Mouse (Mus musculus) adrenal gland, postnatal 25 days (tissue): ENCODE measurements around the gene Ttll8. TPM values are rescaled to one million over a fixed set of nuclear protein-coding genes. Genes with fewer than 3 reads are reported as not detected.
A peak's percentile ranks its signal among the peaks of the same experiment; 100 is the strongest.

ENCODE experiments used
- DNase-seq: peaks from one replicate; pipeline ENCODE4 v3.0.0; 2021; ENCODE audit warnings: mixed read lengths
- total RNA-seq: library from RNA; stranded (reverse); gene quantifications from 2 replicates; pipeline ENCODE4 v1.2.3, GENCODE M21; 2021

Ttll8 gene
- total RNA-seq, 1 experiment from 2014 or later: not detected

DNA sequence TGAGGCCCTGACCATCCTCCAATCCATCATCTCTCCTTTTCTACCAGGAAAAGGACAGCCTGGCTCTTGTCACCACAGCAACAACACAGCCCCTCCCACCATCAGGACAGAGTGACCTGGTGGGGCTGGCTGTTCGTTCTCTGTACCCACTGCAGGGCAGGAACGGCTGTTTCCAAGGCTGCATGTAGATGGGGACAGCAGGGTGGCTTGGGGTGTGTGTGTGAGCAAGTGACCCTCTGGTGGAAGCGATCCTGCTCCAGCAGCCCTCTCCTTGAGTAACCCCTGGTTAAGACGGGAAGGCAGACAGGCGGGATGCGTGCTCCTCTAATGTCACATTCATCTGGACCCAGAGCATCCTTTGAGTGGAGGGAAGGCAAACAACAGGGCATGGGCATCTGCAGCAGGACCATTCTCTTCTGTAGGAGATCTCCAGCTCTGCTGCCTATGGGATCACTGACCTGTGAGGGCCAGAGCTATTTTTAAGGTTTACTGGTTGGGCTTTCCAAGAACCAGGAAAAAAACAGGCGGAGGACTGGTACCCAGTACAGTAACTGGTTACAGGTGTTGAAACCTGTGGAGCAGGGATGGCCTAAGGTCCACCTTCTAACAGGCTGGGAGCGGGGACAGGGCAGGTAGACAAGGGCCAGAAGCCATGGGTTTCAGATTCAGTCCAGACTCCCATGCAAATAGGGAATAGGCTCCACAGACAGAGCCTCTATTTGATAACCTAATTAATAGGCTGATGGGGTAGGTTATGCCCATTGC is 94.8 kb downstream of the Ttll8 start:
- no peak for DNase-seq

DNA sequence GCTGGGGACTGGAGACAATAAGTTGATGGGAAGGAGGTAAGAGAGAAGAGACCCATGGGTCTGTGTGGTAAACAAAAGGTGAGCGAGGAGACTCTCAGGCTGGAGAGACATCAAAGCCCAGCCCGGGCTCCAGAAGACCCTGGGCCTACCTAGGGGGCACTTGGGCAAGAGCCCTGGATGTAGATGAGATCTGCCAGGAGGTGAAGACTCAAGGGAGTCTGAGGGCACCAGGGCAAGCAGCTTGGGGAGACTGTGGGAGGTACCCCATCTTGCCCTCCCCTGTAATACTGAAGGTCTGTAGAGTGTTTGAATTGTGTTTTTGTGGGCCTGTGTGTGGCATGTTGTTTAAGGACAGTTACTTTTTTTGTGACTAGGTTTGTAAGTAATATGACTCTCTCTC is 95.5 kb downstream of the Ttll8 start:
- no peak for DNase-seq

DNA sequence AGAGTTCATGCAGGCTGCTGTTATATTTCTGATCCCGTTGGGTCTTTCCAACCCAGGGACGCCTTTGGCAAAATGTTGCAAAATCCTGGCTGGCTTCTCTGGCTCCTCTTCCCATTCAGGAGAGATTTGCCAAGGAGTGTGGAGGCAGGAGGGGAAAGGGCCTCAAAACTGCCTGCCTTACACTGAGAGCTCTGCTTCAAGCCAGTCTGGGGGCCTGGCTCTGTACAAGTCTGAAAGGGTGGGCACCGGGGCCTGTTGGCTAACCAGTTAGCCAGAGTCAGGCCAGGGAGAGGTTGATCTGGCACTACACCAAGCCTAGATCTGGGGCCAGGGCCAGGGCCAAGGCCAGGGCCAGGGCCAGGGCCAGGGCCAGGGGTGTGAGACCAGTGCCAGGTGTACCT is 96.1 kb downstream of the Ttll8 start:
- peak; percentile 40 for DNase-seq

DNA sequence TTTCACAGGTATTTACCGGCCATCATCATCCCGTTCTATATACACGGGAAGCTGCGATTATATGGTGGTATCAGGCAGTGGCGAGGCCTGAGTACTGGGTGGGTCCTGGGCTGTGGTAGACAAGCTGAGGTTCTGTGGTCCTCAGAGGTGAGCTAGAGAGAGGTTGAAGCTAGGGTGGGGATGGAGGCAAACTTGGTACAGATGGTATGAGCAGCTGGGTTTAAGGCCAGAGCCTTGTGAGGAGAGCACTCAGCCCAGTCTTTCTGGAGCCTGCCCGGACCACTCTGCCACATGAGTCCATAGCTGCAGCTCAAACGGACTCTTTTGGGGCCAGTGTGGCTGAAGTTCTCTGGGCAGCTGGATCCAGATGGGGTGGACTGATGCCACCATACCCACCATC is 96.9 kb downstream of the Ttll8 start:
- no peak for DNase-seq

DNA sequence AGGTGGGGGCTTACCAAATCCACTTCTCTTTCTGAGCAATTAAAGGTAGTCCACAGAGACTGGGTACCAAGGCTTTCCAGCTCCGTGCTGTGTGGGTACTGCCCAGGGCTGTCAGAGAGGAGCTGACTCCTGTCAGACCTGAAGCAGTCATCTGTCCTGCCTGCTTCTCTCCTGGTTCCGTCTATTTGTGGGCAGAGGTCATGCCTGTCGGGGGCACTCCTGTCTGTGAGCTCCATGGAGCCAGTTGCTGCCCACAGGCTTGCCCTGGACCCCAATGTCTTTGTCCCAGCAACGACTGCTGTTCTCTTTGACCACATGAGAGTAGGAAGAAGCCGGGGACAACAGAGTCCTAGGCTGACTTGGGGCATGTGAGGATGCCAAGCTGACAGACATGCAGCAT is 97.6 kb downstream of the Ttll8 start:
- DNase-seq: no peak

DNA sequence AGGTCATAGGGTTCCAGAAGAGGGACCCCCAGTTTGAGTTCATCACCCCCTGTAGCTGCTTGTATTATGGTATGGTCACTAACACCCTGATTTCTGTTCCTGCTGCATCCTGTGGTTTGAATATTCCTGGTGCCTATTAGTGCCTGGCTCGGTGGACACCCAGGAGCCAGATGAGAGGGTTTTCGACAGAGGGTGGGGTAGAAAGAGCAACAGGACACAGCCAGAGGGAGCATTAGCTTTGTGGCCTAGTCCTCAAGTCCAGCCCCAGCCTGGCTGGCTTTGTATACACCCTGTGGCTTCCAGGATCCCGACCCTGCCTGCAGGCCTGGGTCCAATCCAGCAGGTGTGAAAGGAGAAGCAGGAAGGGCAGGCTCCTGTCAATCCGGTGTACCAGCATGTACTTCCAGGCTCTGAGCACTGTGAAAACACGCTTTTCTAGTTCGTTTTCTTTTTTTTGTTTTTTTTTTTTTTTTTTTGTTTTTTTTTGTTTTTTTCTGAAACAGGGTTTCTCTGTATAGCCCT is 98.3 kb downstream of the Ttll8 start:
- DNase-seq: no peak

DNA sequence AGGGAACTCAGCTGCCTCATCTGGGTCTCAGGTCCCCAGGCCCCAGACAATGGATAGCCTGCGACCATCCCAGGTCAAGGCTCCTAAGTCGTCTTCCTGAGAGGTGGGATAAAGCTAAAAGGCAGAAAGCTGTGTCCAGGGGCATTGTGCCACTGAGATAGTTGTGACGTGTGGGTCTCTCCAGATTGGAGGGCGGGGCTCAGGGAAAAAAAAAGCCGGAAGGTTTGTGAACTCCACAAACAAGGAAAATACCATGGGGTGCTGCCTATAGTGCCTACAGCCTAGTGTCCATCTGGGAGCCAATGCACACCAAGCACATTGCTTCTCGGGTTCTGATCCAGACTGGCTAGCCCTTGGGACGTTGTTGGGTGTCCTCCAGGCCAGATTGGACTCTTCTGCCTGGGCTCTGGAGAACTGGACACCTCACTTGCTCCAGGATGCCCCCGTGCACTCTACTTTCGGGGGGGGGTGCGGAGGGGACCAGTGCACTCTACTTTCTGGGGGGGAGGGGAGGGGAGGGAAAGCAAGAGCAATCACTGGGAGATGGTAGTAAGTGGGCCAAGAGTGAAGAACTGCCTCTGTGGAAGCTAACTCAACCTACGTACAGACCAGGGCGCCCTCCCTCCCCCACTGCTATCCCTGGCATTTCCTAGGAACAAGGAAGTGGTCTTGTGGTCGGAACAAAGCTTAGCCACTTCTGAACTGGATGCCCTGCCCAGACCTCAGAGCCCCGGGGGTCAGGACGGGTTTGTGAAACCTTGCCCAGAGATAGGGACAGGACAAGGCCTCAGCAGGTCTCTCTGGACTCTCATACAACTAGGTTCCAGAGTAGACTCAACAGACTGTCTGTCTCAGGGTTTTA is 99.0 kb downstream of the Ttll8 start:
- no peak for DNase-seq

DNA sequence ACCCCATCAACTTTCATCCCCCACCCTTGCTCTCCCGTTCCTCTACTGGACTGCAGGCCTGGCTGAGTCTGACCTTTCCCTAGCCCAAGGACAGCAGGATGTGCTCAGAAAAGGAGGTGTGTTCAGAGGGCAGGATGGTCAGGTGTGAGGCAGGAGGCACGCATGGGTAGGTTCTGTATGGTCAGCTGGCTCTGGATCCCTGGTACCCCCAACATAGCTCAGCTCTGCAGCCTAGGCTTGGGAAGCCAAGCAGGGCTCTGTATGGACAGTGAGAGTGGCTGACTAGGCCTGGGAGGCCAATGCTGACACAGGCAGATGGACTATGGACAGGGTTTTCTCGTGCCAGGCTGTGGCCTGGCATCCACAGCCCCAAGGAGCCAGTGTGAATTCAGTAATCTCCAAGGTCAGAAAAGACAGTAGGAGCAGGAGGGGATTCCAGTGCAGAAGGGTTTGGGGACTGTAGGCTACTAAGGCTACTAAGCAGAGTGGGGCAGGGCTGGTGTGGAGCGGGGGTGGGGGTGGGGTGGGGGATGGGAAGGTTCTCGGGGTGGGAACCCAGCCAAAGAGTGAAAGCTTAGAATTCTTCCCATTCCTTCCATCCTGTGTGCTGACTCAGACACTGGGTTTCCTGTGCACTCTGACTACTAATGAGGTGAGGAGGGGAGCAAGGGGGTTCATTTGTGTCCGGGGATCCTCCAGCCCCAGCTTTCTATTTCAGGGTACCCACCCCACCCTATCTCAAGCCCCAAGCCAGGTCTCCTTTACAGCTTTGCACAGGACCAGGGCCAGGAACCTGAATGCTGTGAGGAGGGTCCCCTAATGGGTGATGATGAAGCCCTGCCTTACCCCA is 99.9 kb downstream of the Ttll8 start:
- DNase-seq: no peak

DNA sequence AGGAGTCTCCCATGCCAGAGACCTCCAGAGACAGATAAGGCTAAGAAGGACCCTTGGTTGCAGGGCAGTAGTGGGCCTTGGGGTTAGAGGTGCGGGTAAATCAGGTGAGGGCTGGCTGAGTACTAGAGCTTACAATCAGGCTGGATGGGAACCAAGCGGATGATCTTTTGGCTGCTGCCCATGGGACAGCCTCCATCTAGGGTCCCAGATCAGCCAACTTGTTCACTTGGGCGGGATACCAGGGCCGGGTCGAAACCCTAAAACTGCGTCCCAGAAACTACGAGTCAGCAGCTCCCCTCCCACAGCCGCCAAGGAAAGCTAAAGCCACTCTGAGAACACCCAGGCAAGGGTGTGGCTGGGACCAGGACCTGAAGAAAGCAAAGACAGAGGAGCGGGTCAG is 101.1 kb downstream of the Ttll8 start:
- DNase-seq: no peak

DNA sequence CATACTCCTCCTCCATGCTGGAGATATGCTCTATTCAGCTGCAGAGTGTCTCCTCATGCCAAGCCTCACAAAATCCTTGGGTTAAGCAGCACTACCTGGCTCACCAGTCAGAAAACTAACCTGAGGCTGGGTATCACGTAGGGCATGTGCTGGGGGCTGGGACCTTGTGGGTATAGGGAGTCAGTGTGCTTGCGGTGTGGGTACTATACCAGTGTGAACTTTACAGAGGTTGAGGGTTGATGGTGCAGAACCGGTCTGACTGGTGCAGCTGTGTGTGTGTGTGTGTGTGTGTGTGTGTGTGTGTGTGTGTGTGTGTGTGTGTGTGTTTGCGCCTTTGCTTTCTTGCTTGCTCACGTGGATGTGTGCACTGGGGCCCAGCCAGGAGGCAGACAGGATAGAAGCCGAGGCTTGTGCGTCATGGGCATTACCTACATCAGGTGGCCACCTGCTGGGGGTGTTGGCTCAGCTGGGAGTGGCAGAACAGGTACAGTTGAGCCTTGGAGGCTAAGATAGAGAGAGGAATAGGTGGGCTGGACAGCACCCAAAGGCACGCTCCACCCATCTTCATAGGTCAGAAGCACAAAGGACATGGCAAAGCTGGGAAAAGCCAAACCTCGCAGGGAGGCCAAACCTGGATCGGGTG is 102.6 kb downstream of the Ttll8 start:
- DNase-seq: no peak

DNA sequence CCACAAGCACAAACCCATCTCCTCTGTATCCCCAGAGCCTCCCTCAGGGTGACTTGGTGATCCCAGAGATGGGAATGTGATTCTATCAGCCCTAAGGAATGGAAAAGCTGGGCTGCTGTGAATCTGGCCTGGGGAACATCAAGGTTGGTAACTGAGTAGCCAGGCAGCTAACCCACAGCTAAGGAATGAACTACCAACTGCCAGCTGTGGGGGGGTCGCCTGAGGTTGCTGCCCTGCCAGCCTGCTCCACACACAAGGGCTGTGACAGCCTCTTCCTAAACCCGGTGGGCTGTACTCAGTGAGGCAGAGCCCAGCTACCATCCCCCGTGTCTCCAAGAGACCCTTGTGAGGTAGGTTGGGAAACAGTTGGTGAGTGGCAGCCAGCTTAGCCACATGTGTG is 103.1 kb downstream of the Ttll8 start:
- DNase-seq: no peak

DNA sequence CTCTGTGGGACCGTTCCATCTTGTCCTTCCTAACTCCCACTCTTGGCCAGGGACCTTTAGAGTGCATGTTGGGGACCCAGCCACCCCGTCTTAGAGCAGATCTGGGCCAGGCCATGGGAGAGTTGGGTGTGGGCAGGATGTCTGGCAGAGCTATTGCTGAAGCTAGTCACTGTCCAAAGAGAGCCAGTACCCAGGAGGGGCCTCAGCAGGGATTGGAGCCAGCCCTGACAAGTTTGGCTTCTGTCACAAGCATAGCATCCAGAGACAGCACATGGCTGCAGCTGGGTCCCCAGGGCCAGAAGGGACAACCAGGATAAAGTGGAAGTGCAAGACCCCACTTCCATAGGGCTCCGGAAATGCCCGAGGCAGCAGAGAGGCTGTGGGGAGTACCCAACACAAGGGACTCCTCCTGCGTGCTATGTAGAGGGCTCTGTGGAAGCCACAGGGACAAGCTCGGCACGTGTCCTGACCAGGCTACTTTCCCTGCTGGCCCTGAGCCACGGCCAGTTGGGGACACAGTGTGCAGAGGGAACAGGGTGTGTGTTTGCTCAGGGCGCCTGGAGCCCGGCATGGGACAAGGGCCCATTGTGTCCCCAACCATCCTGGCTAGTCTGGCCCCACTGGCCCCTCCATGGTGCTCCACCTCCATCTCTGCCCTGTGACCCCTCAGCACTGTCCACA is 103.9 kb downstream of the Ttll8 start:
- peak; percentile 76 for DNase-seq

DNA sequence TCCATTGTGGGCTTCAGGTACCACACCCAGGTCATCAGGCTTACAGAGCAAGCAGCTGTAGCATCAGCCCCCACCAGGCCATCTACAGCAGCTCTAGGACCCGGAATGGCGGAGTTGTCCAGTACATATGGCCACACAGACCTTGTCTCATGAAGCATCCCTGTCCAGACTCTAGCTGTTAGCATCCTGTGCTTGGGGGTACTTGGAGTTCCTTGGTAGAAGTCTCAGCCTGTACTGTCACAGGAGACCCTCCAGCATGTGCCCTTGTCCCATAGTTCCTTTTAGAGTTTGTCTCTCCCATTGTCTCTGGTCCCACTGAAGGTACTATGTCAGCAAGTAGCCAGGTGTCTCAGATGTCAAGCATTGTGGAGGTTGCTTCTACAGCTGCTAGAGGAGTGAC is 104.6 kb downstream of the Ttll8 start:
- DNase-seq: no peak

DNA sequence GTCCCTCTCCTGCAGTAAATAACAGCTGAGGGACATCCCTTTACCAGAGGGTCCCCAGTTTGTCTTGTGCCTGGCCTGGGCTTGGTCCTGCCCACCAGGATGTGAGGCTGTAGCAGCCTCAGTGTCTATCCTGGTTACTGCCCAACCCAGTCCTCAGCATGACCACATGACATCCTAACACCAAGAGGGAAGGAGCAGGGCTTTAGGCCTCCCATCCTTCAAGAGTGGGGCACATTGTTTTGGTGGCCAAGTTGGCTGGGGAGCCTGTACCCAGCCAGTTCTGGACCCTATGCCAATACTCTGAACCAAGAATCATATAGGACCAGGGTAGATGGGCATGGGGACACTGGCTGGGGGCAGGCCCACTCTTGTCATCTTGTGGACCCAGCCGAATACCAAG is 105.6 kb downstream of the Ttll8 start:
- DNase-seq: no peak

DNA sequence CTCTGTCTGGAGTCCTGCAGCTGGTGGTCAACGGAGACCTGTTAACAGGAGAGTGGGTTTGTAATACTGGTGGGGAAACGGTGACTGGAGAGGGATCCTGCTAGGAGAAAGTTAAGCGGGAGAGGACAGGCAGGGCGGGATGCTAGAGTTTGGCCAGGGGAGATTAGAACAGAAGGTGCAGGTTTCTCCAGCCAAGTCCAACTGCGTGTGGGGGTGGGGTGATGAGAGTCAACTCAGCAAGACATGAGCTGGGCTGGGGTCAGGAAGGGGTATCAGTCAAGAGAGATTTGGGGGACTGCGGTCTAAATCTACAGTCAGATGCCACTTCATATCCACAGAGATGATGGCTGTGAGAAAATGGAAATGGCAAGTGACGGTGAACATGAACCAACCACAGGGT is 109.3 kb downstream of the Ttll8 start:
- DNase-seq: no peak

DNA sequence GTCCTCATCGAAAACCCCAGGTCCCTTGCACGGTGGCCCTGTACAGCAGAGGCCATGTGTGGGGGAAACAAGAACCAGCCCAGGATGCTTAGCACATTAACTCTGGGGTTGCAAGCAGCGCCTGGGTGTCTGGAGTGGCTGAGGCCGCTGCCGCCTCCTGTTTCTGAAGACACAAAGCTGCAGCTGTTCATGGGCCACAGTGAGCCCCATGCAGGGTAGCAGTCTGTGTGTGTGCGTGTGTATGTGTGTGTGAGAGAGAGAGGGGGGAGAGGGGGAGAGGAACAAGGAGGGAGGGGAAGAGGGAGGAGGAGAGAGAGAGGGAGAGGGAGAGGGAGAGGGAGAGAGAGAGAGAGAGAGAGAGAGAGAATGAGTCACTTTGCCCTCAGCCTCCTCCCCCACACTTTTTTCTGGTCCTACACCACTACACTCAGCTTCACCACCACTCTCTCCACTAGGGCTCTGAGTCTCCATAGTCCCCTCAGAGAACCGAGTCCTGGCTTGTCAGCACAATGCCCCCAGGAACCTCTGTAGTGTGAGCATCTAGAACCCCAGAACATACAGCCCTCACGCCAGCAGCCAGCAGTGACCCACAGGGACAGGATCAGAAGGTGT is 110.6 kb downstream of the Ttll8 start:
- DNase-seq: no peak

DNA sequence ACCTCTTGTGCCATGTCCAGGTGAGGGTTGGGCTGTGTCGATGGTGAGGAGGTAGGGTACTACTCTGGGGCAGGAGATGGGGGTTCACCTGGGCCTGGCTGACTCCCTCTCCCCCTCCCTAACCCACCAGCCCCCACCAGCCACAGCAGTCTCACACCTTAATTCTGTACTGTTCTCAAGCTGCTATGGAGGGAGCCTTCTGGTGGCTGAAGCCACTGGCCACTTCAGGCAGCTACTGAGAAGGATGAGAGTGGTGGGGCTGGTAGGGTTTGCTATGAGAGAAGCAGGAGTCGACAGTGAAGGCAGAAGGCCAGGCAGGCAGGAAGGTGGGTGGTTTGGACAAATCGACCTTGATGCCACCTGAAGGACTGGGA is 111.9 kb downstream of the Ttll8 start:
- DNase-seq: no peak

DNA sequence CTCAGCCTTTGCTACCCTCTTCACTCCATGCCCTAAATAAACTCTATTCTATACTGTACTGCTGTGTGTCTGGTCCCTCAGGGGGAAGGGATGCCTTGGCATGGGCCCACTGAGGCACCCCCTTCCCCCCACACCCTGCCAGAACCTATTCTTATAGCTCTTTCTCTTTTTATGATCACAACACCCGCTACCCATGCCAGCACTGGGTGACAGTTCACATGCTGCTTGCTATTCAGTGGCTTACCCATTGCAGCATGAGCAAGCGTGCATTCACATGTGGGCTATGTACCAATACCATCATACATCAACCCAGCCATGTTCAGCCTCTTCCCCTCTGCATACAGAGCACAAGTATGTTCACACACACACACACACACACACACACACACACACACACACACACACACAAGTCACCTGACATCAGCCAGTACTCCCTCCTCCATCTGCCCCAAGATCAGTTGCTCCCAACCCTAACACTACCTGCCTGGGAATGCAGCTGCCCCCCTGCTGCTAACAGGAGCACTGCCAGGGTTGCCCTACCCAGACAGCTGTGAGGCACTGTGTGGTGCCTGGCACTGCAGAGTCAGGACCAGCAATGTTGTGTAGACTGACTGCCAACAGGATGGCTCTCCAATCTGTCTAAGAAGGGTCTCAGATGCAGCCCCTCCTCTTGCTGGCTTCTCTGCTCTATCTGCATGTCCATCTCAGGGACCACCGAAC is 112.5 kb downstream of the Ttll8 start:
- DNase-seq: peak; percentile 27

DNA sequence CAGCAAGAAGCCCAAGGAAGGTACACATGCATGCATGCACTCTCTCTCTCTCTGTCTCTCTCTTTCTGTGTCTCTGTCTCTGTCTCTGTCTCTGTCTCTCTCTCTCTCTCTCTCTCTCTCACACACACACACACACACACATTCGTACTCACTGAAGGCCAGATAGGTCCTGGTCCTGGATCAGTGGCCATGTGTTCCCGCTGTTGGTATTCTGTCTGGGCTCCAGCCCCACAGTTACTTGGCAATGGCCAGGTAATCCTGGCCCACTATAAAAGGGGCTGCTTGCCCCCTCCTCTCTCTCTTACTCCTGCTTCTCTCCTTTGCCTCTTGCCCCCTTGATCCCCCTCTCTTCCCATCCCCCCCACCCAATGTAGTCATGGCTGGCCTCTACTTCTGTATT is 113.1 kb downstream of the Ttll8 start:
- DNase-seq: no peak
